Mouse (Mus musculus): ENCODE results near the gene Mapk8ip2.

DNA sequence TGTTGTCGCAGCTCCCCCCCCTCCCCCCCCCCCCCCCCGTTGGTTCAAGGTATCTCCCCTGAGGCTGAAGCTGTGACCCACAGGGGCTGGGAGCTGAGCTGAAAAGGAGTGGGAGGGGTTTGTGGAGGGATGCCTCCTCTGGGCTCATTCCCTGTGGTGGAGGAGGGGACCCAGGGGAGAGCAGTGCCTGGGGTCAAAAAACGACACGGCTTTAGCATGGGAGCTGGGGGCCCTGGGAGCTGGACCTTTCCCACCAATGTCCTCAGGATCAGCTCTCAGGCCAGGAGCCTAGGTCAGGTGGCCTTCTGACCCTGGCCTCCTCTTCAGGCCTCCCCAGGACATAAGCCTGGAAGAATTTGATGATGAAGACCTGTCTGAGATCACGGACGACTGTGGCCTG is 1.1 kb downstream of the Mapk8ip2 start:
- no peak for TF ChIP-seq RCOR1 (conservative IDR thresholded peaks at IDR 0.05; ENCODE audit: low read depth, low read length)
- no peak for TF ChIP-seq MAFK (IDR thresholded peaks at IDR 0.05; ENCODE audit: insufficient replicate concordance, low read length)
- TF ChIP-seq CTCF (conservative IDR thresholded peaks at IDR 0.05 in 1 of 2, IDR thresholded peaks at IDR 0.05 in 1 of 2; ENCODE audit: low read depth in 2 of 2, low read length in 2 of 2): no peak
